Mouse (Mus musculus) inflammation-experienced regulatory T-cells (primary cell): Measurements from ENCODE around the gene Nudt9. TPM values are rescaled to one million over a fixed set of nuclear protein-coding genes. Genes with fewer than 3 reads are reported as not detected.

ENCODE experiments used
- polyA plus RNA-seq, 2 experiments: library from polyadenylated mRNA; unstranded; fragments of 100-300 nt; shearing (Covaris generic); gene quantifications; one replicate each; pipeline ENCODE4 v1.2.1; 2017

Gene Nudt9
- polyA plus RNA-seq, result 10 to 100 TPM; 50.2 to 81.3 TPM

DNA sequence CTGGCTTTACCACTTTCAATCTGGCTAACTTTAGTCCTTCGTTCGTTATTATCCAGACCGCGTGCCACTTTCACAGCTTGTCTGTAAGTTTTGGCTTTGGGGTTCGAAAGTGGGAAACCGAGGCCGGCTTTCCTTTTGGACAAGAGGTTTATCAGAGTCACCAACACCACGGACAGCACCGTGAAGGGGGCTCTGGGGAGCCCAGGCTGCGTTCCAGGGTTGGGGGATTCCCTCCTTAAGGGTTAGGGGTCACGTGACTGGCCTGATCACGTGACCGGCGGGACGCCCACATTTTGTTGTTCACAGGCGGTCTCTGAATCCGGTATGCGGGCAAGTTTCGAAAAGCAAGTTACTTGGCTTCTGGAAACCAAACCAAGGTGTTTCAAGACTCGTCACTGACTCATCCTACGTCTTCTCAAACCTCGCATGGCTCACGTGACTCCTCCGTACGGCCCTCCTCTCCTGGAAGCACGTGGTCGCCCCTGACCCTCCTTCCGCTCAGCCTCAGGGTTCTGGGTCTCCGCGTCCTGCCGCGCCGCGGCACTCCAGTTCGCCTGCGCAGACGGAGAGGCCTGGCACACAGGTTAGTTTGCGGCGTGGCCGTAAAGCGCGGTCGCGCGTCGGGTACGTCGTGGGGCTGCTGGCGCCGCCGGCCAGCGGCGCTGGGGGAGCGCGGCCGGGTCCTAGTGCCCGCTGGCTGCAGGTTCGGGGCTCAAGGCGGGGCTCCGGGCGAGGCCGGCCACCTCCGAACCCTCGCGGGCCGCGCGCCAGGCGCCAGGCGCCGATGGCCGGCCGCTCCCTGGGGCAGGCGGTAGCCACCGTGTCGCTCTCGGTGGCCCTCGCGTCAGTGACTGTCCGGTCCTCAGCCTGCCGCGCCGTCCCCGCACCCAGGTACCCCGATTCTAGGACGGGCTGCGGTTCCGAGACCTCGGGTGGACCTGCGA lies at the start of gene Nudt9:
Gene Nudt9 (plus strand): TSS at position 51 of the 944 bp plus-strand sequence.

DNA sequence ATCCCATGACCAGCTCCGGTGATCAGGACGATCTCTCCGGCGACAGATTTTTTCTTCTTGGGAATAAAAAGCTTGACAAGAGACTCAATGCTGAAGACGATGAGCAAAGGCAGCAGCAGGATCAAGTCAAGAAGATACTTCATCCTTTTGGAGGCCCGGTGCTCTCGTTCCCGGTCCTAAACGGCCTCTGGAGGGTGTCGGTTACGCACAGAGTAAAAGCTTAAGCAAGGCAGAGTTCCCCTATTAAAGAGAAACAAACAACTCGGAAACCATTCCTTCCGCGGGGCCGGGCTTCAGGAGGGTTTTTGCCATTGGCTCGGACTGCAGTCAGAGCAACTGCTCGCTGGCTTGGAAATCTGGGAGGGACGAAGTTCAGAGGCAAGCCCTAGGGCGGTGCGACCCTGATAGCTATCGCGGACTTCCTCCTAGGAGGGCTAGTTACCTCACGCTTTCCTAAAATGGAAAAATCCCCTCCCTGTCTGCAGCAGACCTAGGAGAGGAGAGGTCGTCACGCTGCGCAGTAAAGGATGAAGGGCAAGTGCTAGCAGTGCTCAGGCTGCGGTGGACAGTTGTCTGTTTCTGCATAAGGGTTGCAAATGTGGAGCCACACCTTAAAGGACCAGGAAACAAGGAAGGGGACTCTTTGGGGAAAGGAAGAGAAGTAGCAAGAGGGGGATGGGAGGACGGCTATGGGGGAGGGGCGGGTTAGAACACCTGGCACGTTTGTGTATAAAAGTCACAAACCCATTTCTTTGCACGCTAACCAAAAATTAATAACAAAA lies 24.3 kb upstream of the Nudt9 start, which contains the start of gene Hsd17b11:
Gene Hsd17b11 (minus strand): TSS at position 323 of the 782 bp plus-strand sequence.

DNA sequence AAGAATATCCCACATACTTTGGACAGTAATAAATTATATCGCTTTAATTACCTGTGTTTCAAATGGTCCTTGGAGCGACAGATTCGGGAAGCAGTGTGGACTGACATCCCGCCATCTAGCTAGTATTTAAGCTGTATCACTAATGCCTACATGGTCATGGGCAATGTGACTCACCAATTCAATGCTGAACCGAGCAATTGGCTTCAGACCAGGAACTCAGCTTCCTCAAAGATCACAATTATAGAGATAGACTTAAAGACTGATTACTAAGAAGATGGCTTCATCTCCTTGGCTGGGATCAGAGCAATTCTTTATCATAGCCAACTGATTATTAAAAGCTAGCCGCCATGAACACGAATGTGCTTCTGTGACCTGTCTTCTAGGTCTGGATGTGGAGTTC lies 31.4 kb downstream of the Nudt9 start, which contains the start of gene Gm17660:
Gene Gm17660 (minus strand): TSS at position 101 of the 400 bp plus-strand sequence.

DNA sequence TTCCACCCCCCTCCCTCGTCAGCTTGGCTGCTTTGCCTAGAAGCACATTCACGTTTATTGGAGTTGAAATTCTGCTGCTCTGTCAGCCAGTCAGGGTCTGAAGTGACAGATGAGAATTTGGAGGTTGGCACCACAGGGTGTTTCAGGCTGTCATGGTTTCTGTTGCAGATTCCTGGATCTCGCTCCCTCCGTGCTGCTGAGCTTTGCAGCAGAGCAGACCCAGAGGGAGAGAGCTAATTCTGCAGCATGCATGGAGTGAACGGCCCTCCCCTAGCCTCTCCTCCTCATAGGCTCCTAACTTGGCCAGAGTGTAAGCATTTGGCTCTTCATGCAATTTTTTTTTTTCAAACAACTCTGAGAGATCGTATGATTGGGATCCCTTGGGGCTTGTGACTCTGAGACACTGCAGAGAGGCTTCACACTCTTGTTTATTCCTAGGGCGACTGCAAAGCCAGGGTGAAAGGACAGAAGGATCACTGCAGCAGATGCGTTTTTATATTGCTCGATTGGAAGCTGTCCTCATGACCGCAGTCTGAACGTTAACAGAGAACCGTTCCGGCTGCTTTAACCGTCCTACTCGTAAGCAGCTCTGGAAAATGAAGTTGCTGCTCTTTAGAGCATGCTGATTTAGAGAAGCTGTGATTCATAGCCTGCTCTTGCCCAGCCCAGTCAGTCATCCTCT lies 67.5 kb downstream of the Nudt9 start, which contains the start of gene Sparcl1:
Gene Sparcl1 (minus strand): TSS at position 243 of the 682 bp plus-strand sequence.

Other genes starting within 250 kb of the Nudt9 start
- 1 to 10 TPM; 5.1 to 9.0 TPM for gene Klhl8, start 135.0 kb upstream of the Nudt9 start, polyA plus RNA-seq
- under 1 TPM in 1 of 2 experiments, not detected in 1; 0.12 TPM for gene Hsd17b13, start 68.9 kb upstream of the Nudt9 start, polyA plus RNA-seq
- gene Hsd17b11, start 24.4 kb upstream of the Nudt9 start, polyA plus RNA-seq, result 1 to 10 TPM; 4.7 to 8.9 TPM
- gene Gm17660, start 31.3 kb downstream of the Nudt9 start, polyA plus RNA-seq, result not detected
- gene Sparcl1, start 67.4 kb downstream of the Nudt9 start, polyA plus RNA-seq, result under 1 TPM; 0.34 to 0.56 TPM
- gene Dspp, start 124.4 kb downstream of the Nudt9 start, polyA plus RNA-seq, result not detected
- not detected for gene Dmp1, start 156.3 kb downstream of the Nudt9 start, polyA plus RNA-seq